Mouse (Mus musculus): ENCODE data around the gene Prcp.
"Not testable (repeated sequence)": the region's sequence is repeated elsewhere in the genome, so short reads cannot be mapped to it uniquely, and the experiment has no call there.

Gene Prcp

DNA sequence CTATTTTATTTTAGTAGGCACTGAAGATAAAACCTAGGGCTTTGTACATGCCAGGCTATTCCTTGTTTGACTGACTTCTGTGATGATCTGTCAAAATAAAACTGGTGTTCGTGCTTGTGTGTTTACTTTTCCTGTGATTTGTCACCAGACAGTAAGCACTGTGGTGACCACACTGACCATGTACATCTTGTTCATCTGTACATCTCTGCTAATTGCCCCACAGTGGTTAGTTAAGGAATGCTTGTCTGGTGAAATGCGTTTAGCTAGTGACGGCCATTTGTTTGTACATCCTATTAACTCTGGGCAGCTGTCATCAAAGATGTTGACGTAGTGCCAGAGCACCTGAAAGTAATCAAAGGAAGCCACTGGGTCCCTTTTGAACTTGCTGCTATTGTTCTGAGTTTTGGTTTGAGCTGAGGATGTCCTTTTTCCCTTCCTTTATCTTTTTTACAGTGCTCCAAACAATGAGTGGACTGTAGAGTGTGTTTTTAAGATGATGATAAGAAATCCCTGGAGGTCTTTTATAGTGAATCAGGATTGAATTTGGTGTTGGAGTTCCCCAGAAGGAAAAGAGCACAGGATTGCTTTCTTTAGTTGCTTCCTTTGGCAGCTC, 16.5 kb downstream of the Prcp start:
- DNase-seq (ENCODE audit: low read depth), result no peak

DNA sequence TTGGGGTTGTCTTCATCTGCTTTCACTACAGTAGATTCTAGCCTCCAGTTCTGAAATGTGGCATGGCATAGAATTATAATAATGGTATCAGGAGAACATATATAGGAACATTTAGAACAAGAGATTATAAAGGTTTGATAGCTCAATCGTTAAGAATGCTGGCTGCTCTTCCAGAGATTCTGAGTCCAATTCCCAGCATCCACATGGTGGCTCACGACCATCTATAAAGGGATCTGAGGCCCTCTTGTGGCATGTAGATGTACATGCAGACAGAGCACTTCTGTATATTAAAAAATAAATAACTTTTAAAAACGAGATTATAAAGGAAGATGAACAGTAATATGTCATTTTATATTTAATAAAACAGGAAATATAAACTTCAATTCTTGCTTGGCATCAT, 19.2 kb downstream of the Prcp start:
- no peak for DNase-seq (ENCODE audit: low read depth)

DNA sequence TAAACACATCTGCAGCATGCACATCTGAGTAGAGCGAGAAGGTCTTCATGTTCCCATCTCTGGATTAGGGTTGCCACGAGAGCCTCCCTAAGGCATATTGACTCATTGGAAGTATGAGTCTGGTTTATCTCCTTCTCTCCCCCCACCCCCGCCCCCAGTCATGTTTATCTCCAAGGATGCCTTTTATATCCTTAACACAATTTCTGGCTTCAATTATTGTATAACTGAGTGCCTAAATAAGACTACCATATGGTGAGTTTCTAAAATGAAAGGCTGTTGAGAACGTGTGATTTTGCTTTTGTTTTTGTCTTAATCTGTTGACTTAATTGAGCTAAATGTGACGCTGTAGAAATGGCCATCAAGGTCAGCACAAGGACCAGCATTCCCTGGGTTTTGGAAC, 21.8 kb downstream of the Prcp start:
- no peak for DNase-seq (ENCODE audit: low read depth)

DNA sequence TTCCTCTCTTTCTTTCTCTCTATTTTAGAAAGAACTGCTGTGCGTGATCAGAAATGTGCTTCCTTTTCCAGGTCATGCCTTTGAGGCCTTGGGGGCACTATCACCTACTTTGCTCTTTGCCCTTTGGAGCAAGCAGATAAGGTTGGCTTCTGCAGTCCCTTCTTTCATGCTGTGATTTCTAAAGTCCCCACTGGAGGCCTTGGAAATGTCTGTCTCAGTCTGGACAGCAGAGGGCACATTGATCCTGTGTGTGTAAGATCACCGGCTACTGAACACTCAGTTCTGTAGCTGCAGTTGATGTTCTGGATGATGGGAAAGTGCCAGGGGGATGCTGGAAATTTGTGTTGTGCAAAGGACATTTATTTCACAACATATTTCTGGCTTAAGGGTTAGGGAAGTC, 22.8 kb downstream of the Prcp start:
- DNase-seq (ENCODE audit: low read depth), result no peak

DNA sequence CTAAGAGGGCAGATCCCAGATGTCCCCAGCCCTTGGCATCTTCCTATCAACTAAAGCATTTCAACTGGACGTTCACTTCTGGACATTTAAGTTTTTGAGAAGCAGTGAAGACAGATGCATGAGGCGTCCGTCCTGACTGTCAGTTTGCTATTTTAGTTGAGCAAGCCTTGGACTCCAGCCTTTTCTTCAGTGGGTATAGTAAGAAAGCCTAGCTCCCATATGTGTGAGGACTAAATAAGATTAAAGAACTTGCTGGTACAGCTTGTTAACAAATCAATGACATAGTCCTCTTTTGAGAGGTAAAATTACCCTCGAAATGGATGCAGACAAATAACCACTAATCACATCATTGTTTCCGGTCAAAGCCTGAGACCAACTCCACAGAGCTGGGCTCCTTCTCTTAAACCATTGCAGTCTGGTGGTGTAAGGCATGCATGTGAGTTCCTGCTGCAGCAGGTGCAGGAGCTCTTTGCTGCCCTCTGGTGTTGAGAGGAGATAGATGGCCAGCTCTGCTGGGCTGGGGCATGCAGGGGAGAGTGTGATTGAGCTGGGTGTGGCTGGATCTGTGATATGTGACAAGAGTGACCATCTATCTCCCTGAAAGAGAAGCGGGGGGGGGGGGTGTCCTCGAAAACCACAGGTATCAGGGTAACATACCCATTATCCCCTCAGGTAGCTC, 29.2 kb downstream of the Prcp start:
- peak; percentile 67 for DNase-seq (ENCODE audit: low read depth)

DNA sequence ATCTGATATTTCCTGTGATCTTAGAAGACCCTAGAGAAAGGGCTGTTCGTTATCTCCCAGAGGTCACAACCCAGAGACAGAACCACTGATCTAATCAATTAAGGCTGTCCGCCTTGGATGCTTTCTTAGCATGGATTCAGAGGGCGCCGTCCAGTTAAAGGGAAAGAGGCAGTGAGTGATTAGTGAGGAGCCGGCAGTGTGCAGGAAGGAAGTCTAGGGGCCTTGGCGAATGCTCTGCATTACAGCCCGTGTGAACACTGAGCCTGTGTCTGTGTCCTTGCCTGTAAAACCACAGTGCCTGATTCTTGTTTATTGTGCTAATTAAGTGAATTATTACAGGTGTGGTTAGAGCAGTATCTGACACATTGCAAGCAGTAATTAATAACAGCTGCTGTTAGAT, 30.0 kb downstream of the Prcp start:
- not testable (repeated sequence) for DNase-seq (ENCODE audit: low read depth)

DNA sequence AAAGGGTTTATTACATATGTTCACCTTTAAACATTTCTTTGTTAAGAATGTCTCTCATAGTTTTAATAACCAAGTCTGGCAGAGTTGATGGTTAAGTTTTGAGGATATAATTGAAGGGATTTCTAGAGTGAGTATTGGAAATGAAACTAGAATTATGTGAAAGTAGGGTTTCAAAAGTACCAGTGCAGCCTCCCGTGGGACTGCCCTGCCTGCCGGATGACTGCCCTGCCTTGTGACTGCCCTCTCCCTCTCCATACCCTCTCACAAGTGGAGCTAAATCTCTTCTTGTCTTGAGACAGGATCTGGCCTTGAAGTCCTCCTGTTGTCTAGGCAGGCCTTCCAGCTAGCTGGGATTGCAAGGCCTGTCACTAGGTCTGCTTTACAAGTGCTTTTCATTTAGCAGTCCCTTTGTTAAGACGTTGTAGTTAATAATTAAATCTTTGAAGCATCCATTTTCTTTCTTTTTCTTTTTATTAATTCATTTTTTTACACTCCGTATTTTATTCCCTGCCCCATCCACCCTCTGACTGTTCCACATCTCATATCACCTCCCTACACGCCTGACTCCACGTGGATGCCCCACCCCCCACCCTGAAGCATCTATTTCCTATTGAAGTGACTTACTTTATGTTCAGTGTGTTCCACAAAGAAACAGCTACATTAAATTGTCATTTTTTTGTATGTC, 46.0 kb downstream of the Prcp start:
- no peak for DNase-seq (ENCODE audit: low read depth)

DNA sequence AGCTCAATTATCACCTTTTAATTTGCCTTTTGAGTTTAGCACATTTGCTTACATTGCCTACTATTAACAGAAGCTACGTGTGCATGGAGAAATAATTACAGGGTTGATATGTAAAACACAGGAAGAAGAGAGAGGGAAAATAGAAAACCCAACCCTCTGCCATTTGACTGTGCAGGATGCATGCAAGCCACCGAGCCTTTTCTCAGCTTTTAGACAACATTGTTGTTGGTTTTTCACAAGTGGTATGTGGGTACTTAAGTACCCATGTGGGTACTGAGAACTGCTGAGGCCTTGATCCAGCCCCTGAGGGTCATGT, 46.5 kb downstream of the Prcp start:
- DNase-seq (ENCODE audit: low read depth), result no peak

DNA sequence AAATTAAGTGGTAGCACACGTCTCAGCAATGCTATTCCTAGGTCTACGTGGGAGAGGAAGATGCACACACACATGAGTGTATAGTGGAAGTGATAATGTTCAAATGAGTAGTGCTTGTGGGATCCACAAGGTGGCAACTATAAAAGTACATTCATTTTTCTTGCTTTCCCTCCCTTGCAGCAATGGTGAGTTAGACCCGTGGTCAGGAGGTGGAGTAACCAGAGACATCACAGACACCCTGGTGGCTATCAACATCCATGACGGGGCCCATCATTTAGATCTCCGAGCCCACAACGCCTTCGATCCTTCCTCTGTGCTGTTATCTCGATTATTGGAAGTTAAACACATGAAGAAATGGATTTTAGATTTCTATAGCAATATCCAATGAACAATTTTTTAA, 58.5 kb downstream of the Prcp start:
- DNase-seq (ENCODE audit: low read depth), result no peak

DNA sequence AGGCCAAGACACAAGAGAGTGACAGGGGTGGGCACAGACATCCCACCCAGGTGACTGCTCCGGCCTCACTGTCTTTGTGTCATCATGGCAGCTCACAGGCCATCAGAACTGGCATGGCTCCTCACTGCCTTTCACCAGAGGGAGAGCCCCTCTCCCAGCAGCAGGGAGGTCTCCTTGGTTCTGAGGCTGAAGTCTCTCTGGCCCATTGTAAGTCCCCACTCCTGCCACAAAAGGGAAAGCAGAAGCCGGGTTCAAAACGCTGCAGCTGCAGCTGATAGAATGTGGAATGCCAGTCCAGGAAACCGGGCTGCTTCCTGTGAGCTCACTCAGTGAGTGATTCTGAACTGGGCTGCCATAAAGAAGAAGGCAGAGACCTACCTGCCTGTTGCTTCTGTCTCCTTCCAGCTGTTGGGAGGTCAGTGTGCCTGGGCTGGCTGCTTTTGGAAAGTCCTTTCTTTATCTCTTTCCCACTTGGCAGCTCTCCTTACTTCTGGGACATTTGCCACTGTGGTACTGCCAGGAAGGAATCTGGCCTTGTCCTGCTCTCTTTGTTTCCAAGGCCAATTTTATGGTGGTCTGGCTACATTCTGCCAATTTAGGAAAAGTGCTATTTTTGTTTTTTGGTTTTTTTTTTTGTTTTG, 59.2 kb downstream of the Prcp start:
- DNase-seq (ENCODE audit: low read depth), result not testable (repeated sequence)

DNA sequence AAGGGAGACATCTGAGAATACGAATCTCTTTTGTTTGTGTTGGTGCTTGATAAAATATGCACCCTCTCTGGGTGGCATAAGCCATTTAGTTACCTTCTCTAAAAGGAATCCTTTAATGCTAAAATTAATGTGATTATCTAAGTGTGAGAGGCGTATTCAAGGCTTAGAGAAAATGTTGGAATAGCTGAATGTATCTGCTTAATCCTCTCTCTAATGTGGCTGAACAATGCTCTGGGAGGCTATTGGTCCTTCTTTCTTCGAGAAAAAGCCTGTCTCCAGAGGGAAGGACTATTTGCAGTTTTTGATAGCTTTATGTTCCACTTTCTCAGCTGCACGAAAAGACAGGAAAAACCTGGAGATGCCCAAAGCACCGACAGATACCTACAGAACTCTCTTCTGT, 62.5 kb downstream of the Prcp start:
- DNase-seq (ENCODE audit: low read depth), result no peak

DNA sequence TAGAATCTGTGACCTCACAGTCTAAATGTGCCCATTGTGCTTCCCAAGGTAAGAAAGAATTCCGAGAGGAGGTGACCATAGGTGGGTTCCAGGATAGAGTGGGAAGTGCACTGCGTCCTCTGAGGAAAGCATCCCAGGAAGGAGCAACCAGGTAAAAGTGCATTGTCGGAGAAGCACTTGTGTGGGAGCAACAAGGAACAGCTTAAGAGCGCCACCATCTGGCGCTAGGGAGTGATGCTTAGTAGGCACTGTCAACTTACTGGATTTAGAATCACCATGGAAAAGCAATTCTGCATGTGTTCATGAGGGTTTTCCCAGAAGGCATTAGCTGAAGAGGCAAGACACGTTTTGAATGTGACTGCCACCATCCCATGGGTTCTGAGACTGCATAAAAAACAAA, 63.7 kb downstream of the Prcp start:
- DNase-seq (ENCODE audit: low read depth), result peak; percentile 10

DNA sequence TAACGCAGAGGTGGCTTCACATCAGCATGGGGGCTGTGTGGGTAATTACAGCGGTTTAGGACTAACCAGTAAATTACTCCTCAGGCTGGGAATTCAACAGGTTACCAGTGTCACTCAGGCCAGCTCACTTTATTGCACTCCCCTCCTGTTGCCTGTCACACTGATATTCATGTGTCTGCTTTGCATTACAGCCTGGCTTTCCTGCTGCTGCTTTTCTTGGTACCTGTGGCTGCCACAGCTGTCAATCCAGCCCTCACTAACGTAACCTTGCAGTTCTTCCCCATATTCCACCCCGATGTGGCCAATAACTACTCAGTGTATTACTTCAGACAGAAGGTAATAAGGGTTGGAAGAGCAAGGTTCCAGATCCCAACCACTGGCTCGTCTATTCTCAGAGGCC, 65.5 kb downstream of the Prcp start:
- DNase-seq (ENCODE audit: low read depth), result no peak

DNA sequence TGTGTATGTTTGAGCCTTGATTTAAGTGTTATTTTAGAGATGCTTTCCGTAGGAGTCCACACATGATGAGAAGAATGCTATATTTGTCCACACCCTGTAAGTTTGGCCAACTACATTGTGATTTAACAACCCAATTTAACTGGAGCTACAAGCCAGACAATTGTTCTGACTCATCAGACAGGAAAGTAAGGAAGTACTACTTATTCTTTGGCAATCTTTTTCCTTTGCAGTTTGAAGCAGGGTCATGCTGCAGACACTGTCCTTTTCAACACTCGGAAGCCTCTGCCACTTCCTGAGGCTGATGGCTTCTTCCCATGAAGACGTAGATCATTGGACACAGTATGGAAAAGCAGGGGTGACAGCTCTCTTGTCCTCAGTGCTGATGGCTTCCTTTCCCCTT, 76.5 kb downstream of the Prcp start:
- DNase-seq (ENCODE audit: low read depth), result no peak

DNA sequence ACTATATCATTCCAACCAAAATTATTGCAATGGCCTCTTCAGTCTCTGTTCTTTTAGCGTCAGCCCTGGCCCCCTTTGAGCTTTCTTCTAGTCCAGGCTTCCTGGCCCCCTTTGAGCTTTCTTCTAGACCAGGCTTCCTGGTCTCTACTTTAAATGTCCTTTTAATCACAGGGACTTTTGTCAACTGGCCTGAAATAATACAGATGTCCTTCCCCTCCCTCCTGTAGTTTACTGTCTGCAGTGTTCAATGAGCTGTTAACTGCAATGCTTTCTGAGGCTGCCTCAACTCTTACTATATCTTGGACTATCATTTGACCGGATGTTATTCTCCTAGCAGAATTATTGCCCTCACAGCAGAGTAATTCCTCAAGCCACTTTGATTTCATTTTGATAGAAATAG, 77.9 kb downstream of the Prcp start:
- no peak for DNase-seq (ENCODE audit: low read depth)

DNA sequence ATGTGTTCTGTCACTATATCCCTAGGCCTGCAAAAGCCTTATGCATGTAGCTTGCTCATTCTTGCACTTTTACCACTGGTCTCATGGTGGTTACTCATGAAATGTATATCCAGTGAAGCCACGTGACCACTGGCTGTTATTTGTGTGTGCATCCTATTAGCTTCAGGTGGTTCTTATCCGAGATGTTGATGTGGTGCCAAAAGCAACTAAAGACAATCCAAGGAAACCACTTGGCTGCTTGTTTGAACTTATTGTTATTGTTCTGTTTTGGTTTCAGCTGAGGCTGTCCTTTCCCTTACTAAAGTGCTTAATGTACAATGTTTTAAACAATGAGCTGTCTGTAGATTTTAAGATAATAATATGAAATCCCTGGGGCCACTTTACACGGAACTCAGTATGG, 85.5 kb downstream of the Prcp start:
- DNase-seq (ENCODE audit: low read depth), result no peak

DNA sequence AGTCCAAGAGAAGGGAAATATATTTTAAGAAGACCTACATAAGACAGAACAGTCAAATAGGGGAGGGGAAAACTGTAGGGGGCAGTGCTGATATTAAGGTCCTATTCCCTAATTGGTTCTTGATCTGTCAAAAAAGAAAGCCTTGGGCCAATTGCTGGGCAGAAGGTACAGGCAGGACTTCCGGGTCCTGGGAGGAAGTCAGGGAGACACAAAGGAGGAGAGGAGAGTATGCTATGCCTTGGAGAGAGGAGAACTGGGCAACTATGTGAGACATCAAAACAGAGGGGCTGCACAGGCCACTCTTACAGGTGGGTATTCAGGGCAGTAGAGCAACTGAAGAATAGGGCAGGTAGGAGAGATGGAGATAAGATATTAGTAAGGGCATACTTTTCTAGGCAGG, 87.6 kb downstream of the Prcp start:
- no peak for DNase-seq (ENCODE audit: low read depth)

DNA sequence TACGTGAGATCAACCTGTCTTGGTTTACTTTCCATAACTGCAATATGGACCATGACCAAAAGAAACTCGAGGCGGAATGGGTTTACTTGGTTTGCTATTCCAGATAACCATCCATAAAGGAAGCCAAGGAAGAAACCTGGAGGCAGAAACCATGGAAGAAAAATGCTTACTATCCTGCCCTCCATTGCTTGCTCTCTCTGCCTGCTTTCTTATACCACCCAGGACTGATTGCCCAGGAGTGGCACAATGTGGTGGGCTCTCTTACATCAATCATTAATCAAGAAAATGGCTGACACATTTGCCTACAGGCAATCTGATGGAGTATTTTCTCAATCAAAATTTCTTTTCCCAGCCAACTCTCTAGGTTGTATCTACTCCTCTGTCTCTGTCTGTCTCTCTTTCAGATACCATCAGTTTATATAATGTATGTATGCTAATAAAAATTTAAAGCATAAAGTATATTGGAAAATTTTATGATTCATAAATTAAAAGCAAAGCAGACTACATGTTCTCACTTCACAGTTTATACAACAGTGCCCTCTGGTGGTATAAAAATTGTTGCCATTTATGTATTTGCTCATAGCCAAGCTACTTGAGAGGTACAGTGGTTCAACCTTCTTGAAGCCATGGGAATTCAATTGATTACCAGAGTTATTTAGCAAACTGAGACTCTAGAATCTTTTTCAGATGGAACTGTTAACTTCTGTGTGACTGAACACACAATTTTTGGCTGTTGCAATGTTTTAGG, 90.7 kb downstream of the Prcp start:
- DNase-seq (ENCODE audit: low read depth), result peak; percentile 63

DNA sequence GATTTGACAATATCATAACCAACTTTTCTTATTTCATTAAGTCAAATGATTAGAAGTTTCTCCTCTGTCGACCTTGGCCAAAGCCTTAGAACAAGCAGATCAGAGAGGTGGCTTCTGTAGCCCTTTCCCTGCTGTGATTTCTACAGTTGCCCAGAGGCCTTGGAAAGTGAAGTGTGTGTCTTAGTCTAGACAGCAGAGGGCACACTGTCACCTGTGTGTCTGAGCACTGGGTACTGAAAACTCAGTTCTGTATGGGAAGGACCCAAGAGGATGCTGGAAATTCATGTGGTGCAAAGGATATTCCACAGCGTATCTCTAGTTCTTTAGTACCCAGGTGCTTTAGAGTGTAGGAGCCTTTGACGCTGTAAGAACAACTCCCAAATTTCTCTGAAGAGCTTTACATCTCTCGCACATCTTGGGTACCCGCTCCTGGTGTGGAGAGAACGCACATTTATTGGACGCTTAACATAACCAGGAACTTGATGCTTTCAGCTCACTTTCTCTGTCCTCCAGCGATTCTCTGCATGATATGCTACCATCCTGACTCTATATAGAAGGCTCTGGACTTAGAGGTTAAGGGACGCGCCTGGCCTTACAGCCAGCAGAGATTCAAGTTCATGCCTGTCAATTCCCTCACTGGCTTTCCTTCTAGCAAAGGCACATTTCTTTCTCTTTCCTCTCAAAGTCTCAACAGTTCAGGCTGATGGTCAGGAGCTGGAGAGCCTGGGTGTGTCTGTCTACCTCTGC, 93.3 kb downstream of the Prcp start:
- no peak for DNase-seq (ENCODE audit: low read depth)

DNA sequence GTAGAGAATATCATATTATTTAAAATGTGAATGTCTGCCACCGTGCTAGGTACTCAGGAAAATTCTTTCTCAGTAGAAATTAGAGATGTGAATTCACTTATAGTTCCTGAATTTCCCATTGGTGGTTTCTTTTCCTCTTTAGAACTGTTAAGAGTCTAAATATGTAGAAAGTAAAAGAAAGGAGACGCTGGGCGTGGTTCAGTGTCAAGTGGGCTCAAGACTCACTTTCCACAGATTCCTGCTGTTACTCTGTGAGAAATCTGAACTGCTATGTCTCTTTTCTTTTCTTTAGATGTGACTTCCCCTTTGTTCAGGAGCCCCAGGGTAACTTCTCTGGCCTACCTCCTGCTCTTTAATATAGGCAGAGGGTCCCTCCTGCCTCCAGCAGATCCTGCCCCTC, 103.2 kb downstream of the Prcp start:
- no peak for DNase-seq (ENCODE audit: low read depth)

DNA sequence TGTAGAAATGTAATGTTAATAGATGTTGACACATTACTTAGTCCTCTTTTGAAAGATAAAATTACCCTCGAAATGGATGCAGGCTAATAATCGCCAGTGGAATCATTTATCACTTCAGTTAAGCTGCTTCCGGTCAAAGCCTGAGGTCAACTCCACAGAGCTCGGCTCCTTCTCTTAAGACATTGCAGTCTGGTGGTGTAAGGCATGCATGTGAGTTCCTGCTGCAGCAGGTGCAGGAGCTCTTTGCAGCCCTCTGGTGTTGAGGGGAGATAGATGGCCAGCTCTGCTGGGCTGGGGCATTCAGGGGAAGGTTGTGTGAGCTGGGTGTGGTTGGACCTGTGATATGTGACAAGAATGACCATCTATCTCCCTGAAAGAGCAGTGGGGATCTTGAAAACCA, 104.0 kb downstream of the Prcp start:
- DNase-seq (ENCODE audit: low read depth), result no peak

DNA sequence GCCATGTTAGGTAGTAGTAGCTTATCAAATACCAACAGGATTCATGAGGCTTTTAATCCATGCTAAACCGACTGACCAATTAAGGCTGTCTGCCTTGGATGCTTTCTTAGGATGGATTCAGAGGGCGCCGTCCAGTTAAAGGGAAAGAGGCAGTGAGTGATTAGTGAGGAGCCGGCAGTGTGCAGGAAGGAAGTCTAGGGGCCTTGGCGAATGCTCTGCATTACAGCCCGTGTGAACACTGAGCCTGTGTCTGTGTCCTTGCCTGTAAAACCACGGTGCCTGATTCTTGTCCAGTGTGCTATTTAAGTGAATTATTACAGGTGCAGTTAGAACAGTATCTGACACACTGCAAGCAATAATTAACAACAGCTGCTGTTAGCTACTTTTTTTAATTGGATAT, 104.5 kb downstream of the Prcp start:
- not testable (repeated sequence) for DNase-seq (ENCODE audit: low read depth)

Data from c-Kit-positive CD71-negative TER-119-negative erythroid progenitor cells, embryonic 14.5 days (primary cell).